Mouse (Mus musculus): ENCODE data around the gene Epb41l1.

- TF ChIP-seq ZNF384 (IDR thresholded peaks at IDR 0.05; ENCODE audit: low read depth, low read length) = no peak
- TF ChIP-seq HCFC1 (IDR thresholded peaks at IDR 0.05; ENCODE audit: borderline replicate concordance, insufficient read depth, low read length) = no peak
- TF ChIP-seq CHD2 (IDR thresholded peaks at IDR 0.05; ENCODE audit: low read depth, low read length) = no peak
- no peak for TF ChIP-seq ZC3H11A (IDR thresholded peaks at IDR 0.05; ENCODE audit: borderline replicate concordance, low read depth, low read length)
These were observed 56.0 kb downstream of the Epb41l1 start for GRCm38 (mm10) chr2:156476748-156477151.
